Mouse (Mus musculus): Measurements from ENCODE around the gene Spdye4c. TPM values are rescaled to one million over a fixed set of nuclear protein-coding genes. Genes with fewer than 3 reads are reported as not detected.

Spdye4c gene
- not detected for polyA plus RNA-seq (2014; fragmentation: Illumina TruSeq; extraction: RNeasy Lipid Tissue Mini Kit (QIAGEN cat#74804); ENCODE audit: low read depth, low replicate concordance)

DNA sequence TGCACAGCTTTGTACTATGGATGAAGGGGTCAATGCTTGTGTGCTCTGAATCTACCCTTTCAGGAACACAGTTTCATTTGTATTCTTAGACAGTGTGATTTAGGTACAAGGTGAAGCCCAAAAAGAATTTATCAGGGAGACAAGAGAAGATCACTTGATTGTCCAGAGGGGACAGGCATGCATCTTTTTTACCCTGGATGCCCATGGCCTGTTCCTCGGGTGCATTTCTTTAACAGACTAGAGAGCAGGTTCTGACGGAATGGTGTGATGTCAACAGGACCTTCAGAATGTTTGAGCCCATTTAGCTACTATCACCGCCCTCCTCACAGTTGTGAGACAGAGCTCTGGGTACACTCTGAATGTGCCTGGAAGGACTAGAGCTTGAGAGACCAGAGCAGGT, at the start of gene Spdye4c:
TSS of gene Spdye4c (plus strand) at position 301 of the 400 bp plus-strand sequence.

Other genes starting within 250 kb of the Spdye4c start
- gene Anapc1, start 96.2 kb downstream of the Spdye4c start, polyA plus RNA-seq (2014; fragmentation: Illumina TruSeq; extraction: RNeasy Lipid Tissue Mini Kit (QIAGEN cat#74804); ENCODE audit: low read depth, low replicate concordance), result 23.9 TPM
- gene Mertk, start 107.7 kb downstream of the Spdye4c start, polyA plus RNA-seq (2014; fragmentation: Illumina TruSeq; extraction: RNeasy Lipid Tissue Mini Kit (QIAGEN cat#74804); ENCODE audit: low read depth, low replicate concordance), result 19.6 TPM
- gene Tmem87b, start 226.9 kb downstream of the Spdye4c start, polyA plus RNA-seq (2014; fragmentation: Illumina TruSeq; extraction: RNeasy Lipid Tissue Mini Kit (QIAGEN cat#74804); ENCODE audit: low read depth, low replicate concordance), result 22.0 TPM